Mouse (Mus musculus) bone marrow macrophage, adult 2 months (primary cell): ENCODE measurements around the gene Mxi1. TPM values are rescaled to one million over a fixed set of nuclear protein-coding genes. Genes with fewer than 3 reads are reported as not detected.

Experiments used
- H3K27ac ChIP-seq: 2 replicates; pipeline ENCODE4 v1.5.1; 2012; ENCODE audit warnings: low read depth, low read length; ENCODE audit not compliant: insufficient read depth
- H3K4me1 ChIP-seq: 2 replicates; pipeline ENCODE4 v1.6.1; 2012; ENCODE audit warnings: low read length; ENCODE audit not compliant: control insufficient read depth, insufficient read depth
- H3K4me3 ChIP-seq: 2 replicates; pipeline ENCODE4 v1.5.1; 2012; ENCODE audit warnings: mild to moderate bottlenecking, low read length, moderate library complexity; ENCODE audit not compliant: insufficient read depth
- CTCF ChIP-seq: IDR thresholded peaks from 2 replicates; pipeline ENCODE4 v1.5.1; 2012; ENCODE audit warnings: low read depth, mild to moderate bottlenecking, low read length, moderate library complexity
- POLR2A ChIP-seq: IDR thresholded peaks from 2 replicates; pipeline ENCODE4 v1.6.1; 2012; ENCODE audit warnings: mild to moderate bottlenecking, low read depth, low read length, borderline replicate concordance
- polyA plus RNA-seq: library from polyadenylated mRNA; stranded (reverse); fragments of >200 nt; gene quantifications from 2 replicates; pipeline ENCODE4 v1.2.4, GENCODE M21; 2012; ENCODE audit not compliant: missing spikeins, insufficient read depth, insufficient read length

The Mxi1 gene
- polyA plus RNA-seq, 1 experiment, result 49.2 TPM

- Histone ChIP-seq H3K27ac (no peak overlapping the region), H3K4me3 (no peak overlapping the region), H3K4me1 (no peaks in the 10 kb centered on the region)
- no peak for TF ChIP-seq POLR2A
- TF ChIP-seq CTCF, result no peak
These were observed 67.3 kb downstream of the Mxi1 start for GRCm38 (mm10) chr19:53377652-53378051.

GRCm38 (mm10) chr19:53378421-53378820 lies 68.1 kb downstream of the Mxi1 start:
- Histone ChIP-seq H3K4me3 (no peak overlapping the region), H3K4me1 (no peaks in the 10 kb centered on the region), H3K27ac (no peak overlapping the region)
- no peak for TF ChIP-seq POLR2A
- no peak for TF ChIP-seq CTCF

DNA sequence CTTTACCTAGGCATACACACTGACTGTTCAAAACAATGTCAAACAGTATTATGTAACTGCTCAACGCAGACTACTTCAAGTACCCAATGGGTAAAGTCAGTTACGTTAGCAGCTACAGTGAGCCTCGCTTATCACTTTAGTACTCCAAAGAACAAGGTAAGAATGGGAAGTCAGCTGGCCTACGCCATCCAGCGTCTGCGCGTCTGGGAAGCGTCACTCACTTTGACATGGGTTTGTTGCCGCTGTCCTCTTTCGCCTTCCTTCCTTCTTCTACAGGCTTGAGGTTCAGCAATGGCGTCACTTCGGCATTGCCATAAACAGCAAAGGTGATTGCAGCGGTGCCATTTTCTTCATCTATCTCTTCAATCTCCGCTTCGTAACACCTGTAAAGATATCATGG lies 73.0 kb downstream of the Mxi1 start:
- Histone ChIP-seq H3K4me3 (no peak overlapping the region), H3K27ac (no peak overlapping the region), H3K4me1 (peaks cover 2% of the 10 kb centered on the region; the same call in 1 of the 2 replicates)
- TF ChIP-seq CTCF (no peak), POLR2A (no peak)

- peak overlapping the region; percentile 83; the same call in 1 of the 2 replicates for H3K27ac ChIP-seq
- peaks cover 13% of the 10 kb centered on the region for H3K4me1 ChIP-seq
- H3K4me3 ChIP-seq, result peak overlapping the region; percentile 99
- no peak for TF ChIP-seq CTCF
- no peak for TF ChIP-seq POLR2A
These were observed 79.1 kb downstream of the Mxi1 start for GRCm38 (mm10) chr19:53389417-53389816.

- Histone ChIP-seq H3K4me3 (peak overlapping the region; percentile 99), H3K27ac (peak overlapping the region; percentile 83), H3K4me1 (peaks cover 14% of the 10 kb centered on the region)
- no peak for TF ChIP-seq POLR2A
These were observed 79.6 kb downstream of the Mxi1 start for GRCm38 (mm10) chr19:53389851-53390431.

GRCm38 (mm10) chr19:53390495-53391007 lies 80.2 kb downstream of the Mxi1 start, which contains the start of gene Smndc1:
TSS of gene Smndc1 (minus strand) at chr19:53390578.
- Histone ChIP-seq H3K4me1 (peaks cover 17% of the 10 kb centered on the region), H3K4me3 (peak within 1 kb of the TSS; percentile 99), H3K27ac (peak within 1 kb of the TSS; percentile 83)
- no peak for TF ChIP-seq CTCF
- peak; percentile 88 for TF ChIP-seq POLR2A

DNA sequence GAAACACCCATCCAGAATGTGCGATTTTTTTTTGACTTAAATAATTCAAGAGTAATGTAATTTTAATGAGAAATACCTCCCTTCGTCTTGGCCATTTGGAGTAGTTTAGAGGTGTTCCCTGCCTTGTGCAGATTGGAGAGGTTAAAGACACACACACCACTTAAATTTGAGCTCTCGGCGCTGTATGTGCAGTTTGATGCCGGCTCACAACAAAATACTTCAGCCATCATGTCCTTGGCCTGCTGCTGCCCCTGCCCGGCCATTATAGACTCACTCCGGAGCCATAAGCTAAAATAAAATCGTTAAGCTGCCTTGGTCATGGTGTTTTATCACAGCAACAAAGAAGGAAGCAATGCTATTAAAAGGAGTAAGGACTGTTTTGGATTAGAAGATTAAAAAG lies 81.1 kb downstream of the Mxi1 start:
- Histone ChIP-seq H3K4me3 (peak overlapping the region; percentile 67), H3K27ac (peak overlapping the region; percentile 62), H3K4me1 (peaks cover 17% of the 10 kb centered on the region)
- no peak for TF ChIP-seq POLR2A

GRCm38 (mm10) chr19:53391787-53392186 lies 81.5 kb downstream of the Mxi1 start:
- Histone ChIP-seq H3K27ac (0 out of 2 replicates have a peak overlapping the region, but pooled peaks have one; percentile 62), H3K4me1 (peaks cover 17% of the 10 kb centered on the region), H3K4me3 (peak overlapping the region; percentile 67)
- no peak for TF ChIP-seq POLR2A
- TF ChIP-seq CTCF, result no peak

DNA sequence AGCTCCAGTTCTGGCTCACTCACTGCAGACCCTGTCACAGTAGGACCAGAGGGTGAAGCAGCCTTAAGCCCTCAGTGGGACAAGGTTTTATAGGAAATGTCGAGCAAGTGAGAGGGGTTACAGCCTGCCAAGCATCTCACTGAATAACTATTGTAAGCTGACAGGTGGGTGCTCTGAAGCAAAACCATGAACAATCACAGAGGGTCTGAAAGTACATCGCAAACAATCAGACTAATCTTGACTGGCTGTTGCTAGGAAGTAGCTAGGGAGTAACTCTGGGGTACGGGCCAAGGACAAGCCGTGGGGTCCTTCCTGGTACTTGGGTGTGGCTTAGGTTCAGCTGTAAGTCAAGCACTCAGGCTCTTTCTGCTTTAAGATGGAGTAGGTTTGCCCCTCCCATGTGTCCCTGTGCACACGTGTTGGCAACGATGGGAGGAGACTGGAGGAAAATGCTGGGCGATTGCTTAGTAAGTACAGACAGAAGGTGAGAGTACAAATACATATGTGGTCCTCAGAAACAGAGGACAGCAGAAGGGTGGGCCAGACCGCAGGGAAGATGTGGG lies 82.5 kb downstream of the Mxi1 start:
- peaks cover 17% of the 10 kb centered on the region for H3K4me1 ChIP-seq
- no peak for TF ChIP-seq CTCF
- no peak for TF ChIP-seq POLR2A
- H3K27ac ChIP-seq, result no peak overlapping the region
- no peak overlapping the region for H3K4me3 ChIP-seq

DNA sequence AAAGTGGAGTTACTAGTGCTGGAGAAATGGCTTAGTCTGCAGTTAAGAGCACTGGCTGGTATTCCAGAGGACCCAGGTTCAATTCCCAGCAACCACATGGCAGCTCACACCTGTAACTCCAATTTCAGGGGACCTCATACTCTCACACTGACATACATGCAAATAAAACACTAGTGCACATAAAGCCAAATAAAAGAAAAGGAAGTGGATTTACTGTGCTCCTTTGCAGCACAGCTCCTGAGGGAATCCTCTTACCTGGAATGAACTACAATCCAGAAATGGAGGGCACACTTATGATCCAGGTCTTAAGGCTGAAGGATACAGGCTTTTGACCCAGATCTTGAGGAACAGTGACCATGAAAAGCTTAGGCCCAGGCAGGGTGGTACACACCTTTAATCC lies 83.3 kb downstream of the Mxi1 start:
- Histone ChIP-seq H3K4me1 (peaks cover 23% of the 10 kb centered on the region), H3K27ac (no peak overlapping the region), H3K4me3 (no peak overlapping the region)
- TF ChIP-seq POLR2A (no peak), CTCF (no peak)
